Mouse (Mus musculus) spleen, postnatal 36 days (tissue): Measurements from ENCODE around the gene Pik3r4.
"Not testable (repeated sequence)": the region's sequence is repeated elsewhere in the genome, so short reads cannot be mapped to it uniquely, and the experiment has no call there.

Source experiments
- DNase-seq, 2 experiments: peaks; one replicate each; pipeline ENCODE4 v3.0.0; 2022; ENCODE audit warnings: low spot score in 2 of 2, mixed read lengths in 1 of 2

The Pik3r4 gene

GRCm38 (mm10) chr9:105642460-105643371, at the start of gene Pik3r4:
Pik3r4 (plus strand) TSS chr9:105642978.
- DNase-seq = peak; percentile 85 to 88

GRCm38 (mm10) chr9:105598906-105599305, 43.9 kb upstream of the Pik3r4 start:
- no peak for DNase-seq

- DNase-seq = no peak
Observed at GRCm38 (mm10) chr9:105611980-105612771, 30.6 kb upstream of the Pik3r4 start.

- DNase-seq = no peak
Observed at GRCm38 (mm10) chr9:105612919-105613318, 29.9 kb upstream of the Pik3r4 start.

GRCm38 (mm10) chr9:105615952-105616351, 26.8 kb upstream of the Pik3r4 start:
- DNase-seq = no peak

- DNase-seq = not testable (repeated sequence)
Observed at GRCm38 (mm10) chr9:105617274-105617673, 25.5 kb upstream of the Pik3r4 start.

GRCm38 (mm10) chr9:105633961-105634360, 8.8 kb upstream of the Pik3r4 start:
- DNase-seq = no peak

GRCm38 (mm10) chr9:105641377-105641776, 1.4 kb upstream of the Pik3r4 start:
- DNase-seq = not testable (repeated sequence)

GRCm38 (mm10) chr9:105656189-105656588, 13.4 kb downstream of the Pik3r4 start:
- peak; percentile 70 to 71 for DNase-seq

- peak; percentile 43 to 52 for DNase-seq
Observed at GRCm38 (mm10) chr9:105658216-105658615, 15.4 kb downstream of the Pik3r4 start.

GRCm38 (mm10) chr9:105659877-105660276, 17.1 kb downstream of the Pik3r4 start:
- DNase-seq = peak; percentile 73 to 74

- no peak for DNase-seq
Observed at GRCm38 (mm10) chr9:105665269-105665668, 22.5 kb downstream of the Pik3r4 start.

GRCm38 (mm10) chr9:105670916-105671315, 28.1 kb downstream of the Pik3r4 start:
- no peak for DNase-seq

- no peak for DNase-seq
Observed at GRCm38 (mm10) chr9:105672032-105672431, 29.3 kb downstream of the Pik3r4 start.

GRCm38 (mm10) chr9:105675941-105676340, 33.2 kb downstream of the Pik3r4 start:
- no peak for DNase-seq

GRCm38 (mm10) chr9:105681386-105681785, 38.6 kb downstream of the Pik3r4 start:
- DNase-seq = no peak

- no peak for DNase-seq
Observed at GRCm38 (mm10) chr9:105684549-105685165, 41.9 kb downstream of the Pik3r4 start.

- DNase-seq = no peak
Observed at GRCm38 (mm10) chr9:105689485-105689884, 46.7 kb downstream of the Pik3r4 start.

GRCm38 (mm10) chr9:105692472-105692871, 49.7 kb downstream of the Pik3r4 start:
- no peak for DNase-seq

GRCm38 (mm10) chr9:105693056-105693455, 50.3 kb downstream of the Pik3r4 start:
- no peak for DNase-seq

- peak; percentile 22 to 34 for DNase-seq
Observed at GRCm38 (mm10) chr9:105693854-105694253, 51.1 kb downstream of the Pik3r4 start.
